Mouse (Mus musculus) liver, postnatal 0 days (tissue): ENCODE measurements at regions not wholly inside any gene's neighbourhood (a gene's known extent, or its start where the extent isn't known, plus 50 kb on each side); places are given as distances from the start of the nearest gene placed in this dataset.

Experiments
- ATAC-seq: fragments of 200-750 bp; cut with Nextera tagmentation; 2 replicates; pipeline ENCODE4 v1.8.0; 2017; ENCODE audit warnings: mild to moderate bottlenecking, moderate library complexity
- DNase-seq: peaks from one replicate; pipeline ENCODE4 v3.0.0-alpha.2; 2016
- H3K27ac ChIP-seq: fragments of 300-500 bp; sonication (generic); 2 replicates; pipeline ENCODE4 v1.5.1; 2014; ENCODE audit warnings: antibody characterized with exemption, moderate library complexity, mild to moderate bottlenecking, low read depth
- H3K27me3 ChIP-seq: fragments of 300-500 bp; sonication (generic); 2 replicates; pipeline ENCODE4 v1.6.1; 2014; ENCODE audit warnings: low read length, control low read depth, mixed read lengths; ENCODE audit not compliant: insufficient read depth
- H3K36me3 ChIP-seq: fragments of 300-500 bp; sonication (generic); replicated peaks from 2 replicates; pipeline ENCODE4 v1.6.1; 2014; ENCODE audit warnings: mild to moderate bottlenecking, control low read depth, low read length, moderate library complexity, mixed read lengths; ENCODE audit not compliant: insufficient read depth
- H3K4me1 ChIP-seq: fragments of 300-500 bp; sonication (generic); 2 replicates; pipeline ENCODE4 v1.6.1; 2014; ENCODE audit warnings: antibody characterized with exemption, mild to moderate bottlenecking, control low read depth; ENCODE audit not compliant: insufficient read depth
- H3K4me2 ChIP-seq: fragments of 300-500 bp; sonication (generic); 2 replicates; pipeline ENCODE4 v1.6.1; 2014; ENCODE audit warnings: low read depth, mild to moderate bottlenecking, low read length, moderate library complexity, mixed read lengths
- H3K4me3 ChIP-seq: fragments of 300-500 bp; sonication (generic); 2 replicates; pipeline ENCODE4 v1.5.1; 2014; ENCODE audit warnings: low read depth, low read length
- H3K9ac ChIP-seq: fragments of 300-500 bp; sonication (generic); replicated peaks from 2 replicates; pipeline ENCODE4 v1.6.1; 2014; ENCODE audit warnings: mild to moderate bottlenecking, moderate library complexity
- H3K9me3 ChIP-seq: fragments of 300-500 bp; sonication (generic); 2 replicates; pipeline ENCODE4 v1.6.1; 2016; ENCODE audit warnings: mild to moderate bottlenecking, control low read depth, low read length, mixed read lengths
- CTCF ChIP-seq: sonication (generic); IDR thresholded peaks from 2 replicates; pipeline ENCODE4 v1.5.1; 2016; ENCODE audit warnings: antibody characterized with exemption, low read depth
- EP300 ChIP-seq: IDR thresholded peaks from 2 replicates; pipeline ENCODE4 v1.6.1; 2016; ENCODE audit warnings: antibody characterized with exemption, low read depth, mild to moderate bottlenecking
- WGBS: fragments of 180-500 bp; shearing (Covaris S2); extraction: QIAGEN DNeasy Blood & Tissue Kit; methylation state at CpG from one replicate; pipeline ENCODE4 v1.1.7; 2014; ENCODE audit not compliant: insufficient replicate concordance; 5-methylcytosine and 5-hydroxymethylcytosine counted together

GRCm38 (mm10) chr2:179103114-179103513 is 339.1 kb upstream of the Cdh4 start:
- Histone ChIP-seq H3K27ac (no peak overlapping the region), H3K4me2 (no peak overlapping the region), H3K36me3 (no peaks in the 10 kb centered on the region), H3K4me1 (no peaks in the 10 kb centered on the region), H3K9me3 (no peaks in the 10 kb centered on the region), H3K4me3 (no peak overlapping the region), H3K27me3 (no peaks in the 10 kb centered on the region), H3K9ac (no peak overlapping the region)
- ATAC-seq (no peak), DNase-seq (no peak)
- WGBS, result 38% methylated on average over 1 of the region's 1 CpGs
- no peak for TF ChIP-seq EP300
- no peak for TF ChIP-seq CTCF

DNA sequence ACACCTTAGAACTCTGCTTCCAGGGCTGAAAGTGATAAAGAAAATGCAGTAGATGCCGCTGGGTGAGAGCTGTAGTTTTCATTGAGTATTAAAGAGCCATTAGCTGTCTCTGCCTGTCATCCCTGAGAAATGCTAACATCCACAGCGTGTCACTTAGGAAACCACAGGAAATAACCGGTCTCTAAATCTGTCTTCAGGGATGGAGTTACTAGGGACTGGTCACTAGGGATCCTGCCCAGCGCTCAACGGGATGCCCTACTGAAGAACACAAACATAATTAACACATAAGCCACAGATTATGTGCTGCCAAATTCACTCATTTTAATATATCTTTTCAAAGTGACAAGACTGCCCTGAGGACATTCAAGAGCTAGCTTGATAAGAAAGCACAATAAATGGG is 329.3 kb upstream of the Cdh4 start:
- TF ChIP-seq EP300 (no peak), CTCF (no peak)
- 44% methylated on average over 5 of the region's 5 CpGs for WGBS
- ATAC-seq, result no peak

GRCm38 (mm10) chr2:179128018-179128417 is 314.2 kb upstream of the Cdh4 start:
- no peak for ATAC-seq
- H3K27ac ChIP-seq, result no peak overlapping the region
- no peaks in the 10 kb centered on the region for H3K27me3 ChIP-seq
- H3K9ac ChIP-seq, result no peak overlapping the region
- no peaks in the 10 kb centered on the region for H3K4me1 ChIP-seq
- no peaks in the 10 kb centered on the region for H3K9me3 ChIP-seq
- H3K4me3 ChIP-seq, result no peak overlapping the region
- WGBS, result 66% methylated on average over 3 of the region's 3 CpGs
- DNase-seq, result no peak
- no peak overlapping the region for H3K4me2 ChIP-seq
- no peaks in the 10 kb centered on the region for H3K36me3 ChIP-seq
- TF ChIP-seq EP300, result no peak
- no peak for TF ChIP-seq CTCF

More for the DNA sequence above, 329.3 kb upstream of the Cdh4 start:
- Histone ChIP-seq H3K4me3 (no peak overlapping the region), H3K9me3 (no peaks in the 10 kb centered on the region), H3K27me3 (no peaks in the 10 kb centered on the region), H3K4me2 (no peak overlapping the region), H3K36me3 (no peaks in the 10 kb centered on the region), H3K27ac (no peak overlapping the region), H3K4me1 (no peaks in the 10 kb centered on the region), H3K9ac (no peak overlapping the region)
- DNase-seq, result no peak

DNA sequence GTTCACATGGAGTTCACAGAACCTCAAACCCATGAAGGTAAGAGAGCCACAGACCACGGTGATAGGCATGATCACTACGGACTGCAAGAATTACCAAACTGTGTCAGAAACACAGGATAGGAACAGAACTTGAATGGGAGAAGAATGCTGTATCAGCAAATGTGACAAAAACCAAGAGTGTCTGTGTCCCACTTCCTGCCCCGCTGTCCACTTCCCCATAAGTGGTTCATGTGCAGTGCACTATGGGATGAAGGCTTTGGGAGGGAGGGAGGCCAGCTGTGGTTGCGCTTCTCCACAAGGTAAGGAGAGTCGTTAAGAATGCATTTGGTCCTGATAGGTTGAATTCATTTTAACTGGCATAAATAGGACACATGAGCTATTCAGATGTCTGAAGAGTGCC is 313.8 kb upstream of the Cdh4 start:
- no peaks in the 10 kb centered on the region for H3K27me3 ChIP-seq
- no peaks in the 10 kb centered on the region for H3K9me3 ChIP-seq
- no peak overlapping the region for H3K4me3 ChIP-seq
- no peak for TF ChIP-seq EP300
- no peak for TF ChIP-seq CTCF
- H3K36me3 ChIP-seq, result no peaks in the 10 kb centered on the region
- no peak for DNase-seq
- no peak overlapping the region for H3K4me2 ChIP-seq
- no peak for ATAC-seq
- no peak overlapping the region for H3K27ac ChIP-seq
- WGBS, result 65% methylated on average over 5 of the region's 5 CpGs
- no peak overlapping the region for H3K9ac ChIP-seq
- no peaks in the 10 kb centered on the region for H3K4me1 ChIP-seq

DNA sequence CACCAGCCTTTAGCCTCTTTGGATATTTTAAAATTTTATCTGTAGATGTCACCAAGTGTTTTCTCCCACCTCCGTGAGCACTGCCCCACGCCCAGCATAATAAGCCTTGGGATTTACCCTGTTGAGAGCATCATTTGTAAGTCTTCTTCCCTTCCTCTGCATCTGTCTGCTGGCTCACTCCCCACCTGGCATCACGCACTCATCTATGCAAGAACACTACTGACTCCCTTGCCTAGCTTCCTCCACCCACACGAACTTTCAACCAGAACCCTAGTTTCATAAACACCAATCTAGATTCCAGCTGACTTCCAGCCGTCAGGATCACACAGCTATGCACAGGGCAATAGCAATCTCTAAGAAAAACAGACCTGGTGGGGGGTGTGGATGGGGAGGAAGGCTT is 311.2 kb upstream of the Cdh4 start:
- ATAC-seq, result no peak
- no peak for TF ChIP-seq EP300
- TF ChIP-seq CTCF, result no peak
- H3K4me3 ChIP-seq, result no peak overlapping the region
- no peaks in the 10 kb centered on the region for H3K36me3 ChIP-seq
- no peaks in the 10 kb centered on the region for H3K27me3 ChIP-seq
- no peaks in the 10 kb centered on the region for H3K9me3 ChIP-seq
- H3K9ac ChIP-seq, result no peak overlapping the region
- H3K4me2 ChIP-seq, result no peak overlapping the region
- H3K27ac ChIP-seq, result no peak overlapping the region
- no peak for DNase-seq
- no peaks in the 10 kb centered on the region for H3K4me1 ChIP-seq
- 62% methylated on average over 5 of the region's 5 CpGs for WGBS

DNA sequence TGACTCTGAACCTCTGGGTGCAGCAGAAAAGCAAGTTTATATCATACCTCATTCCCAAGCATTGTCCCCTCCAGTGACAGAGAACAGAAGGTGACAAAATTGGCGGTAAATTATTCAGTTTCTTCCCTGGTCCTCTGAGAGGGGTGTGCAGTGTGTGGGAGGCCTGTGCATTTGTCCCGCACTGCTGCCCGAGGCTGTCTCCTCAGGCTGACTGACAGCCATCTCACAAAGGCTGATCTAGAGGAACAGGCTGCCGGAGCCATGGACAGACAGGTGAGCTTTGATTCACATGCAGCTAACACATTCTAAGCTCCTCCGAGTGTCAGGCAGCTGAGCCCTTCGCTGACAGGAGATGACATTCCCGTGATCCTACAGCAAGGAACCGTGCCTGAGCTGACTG is 299.9 kb upstream of the Cdh4 start:
- Histone ChIP-seq H3K4me2 (no peak overlapping the region), H3K4me1 (no peaks in the 10 kb centered on the region), H3K36me3 (no peaks in the 10 kb centered on the region), H3K27me3 (no peaks in the 10 kb centered on the region), H3K4me3 (no peak overlapping the region), H3K9ac (no peak overlapping the region), H3K9me3 (no peaks in the 10 kb centered on the region), H3K27ac (no peak overlapping the region)
- ATAC-seq (no peak), DNase-seq (no peak)
- TF ChIP-seq EP300, result no peak
- 71% methylated on average over 8 of the region's 8 CpGs for WGBS

- TF ChIP-seq EP300, result no peak
- no peak for TF ChIP-seq CTCF
- no peak overlapping the region for H3K9ac ChIP-seq
- H3K4me1 ChIP-seq, result no peaks in the 10 kb centered on the region
- 61% methylated on average over 2 of the region's 2 CpGs for WGBS
- H3K4me3 ChIP-seq, result no peak overlapping the region
- no peaks in the 10 kb centered on the region for H3K9me3 ChIP-seq
- H3K27ac ChIP-seq, result no peak overlapping the region
- no peak for ATAC-seq
- no peak for DNase-seq
- no peaks in the 10 kb centered on the region for H3K36me3 ChIP-seq
- no peaks in the 10 kb centered on the region for H3K27me3 ChIP-seq
- no peak overlapping the region for H3K4me2 ChIP-seq
These were observed 296.5 kb upstream of the Cdh4 start for GRCm38 (mm10) chr2:179145726-179146125.
